Mouse (Mus musculus): Measurements from ENCODE around the gene Wnt11. TPM values are rescaled to one million over a fixed set of nuclear protein-coding genes. Genes with fewer than 3 reads are reported as not detected.

Wnt11 gene
- polyA plus RNA-seq, 1 experiment from 2014 or later, result 17.4 TPM

- H3K4me2 ChIP-seq, result no peak overlapping the region
- peaks cover 18% of the 10 kb centered on the region for H3K4me1 ChIP-seq
- no peak overlapping the region for H3K4me3 ChIP-seq
- no peak for ATAC-seq (ENCODE audit: extremely low read depth, insufficient number of reproducible peaks, low FRiP score, low TSS enrichment)
- no peaks in the 10 kb centered on the region for H3K9me3 ChIP-seq
- H3K9ac ChIP-seq, result no peak overlapping the region
- WGBS, result 70% methylated on average over 7 of the region's 7 CpGs
- no peaks in the 10 kb centered on the region for H3K27me3 ChIP-seq (replicated peaks)
- peaks cover 20% of the 10 kb centered on the region for H3K36me3 ChIP-seq
- H3K27ac ChIP-seq (replicated peaks), result no peak overlapping the region
These were observed 54.3 kb downstream of the Wnt11 start for GRCm38 (mm10) chr7:98889211-98889610.

- peaks cover 56% of the 10 kb centered on the region for H3K4me1 ChIP-seq
- peaks cover 8% of the 10 kb centered on the region for H3K36me3 ChIP-seq
- WGBS, result 83% methylated on average over 5 of the region's 5 CpGs
- H3K27ac ChIP-seq (replicated peaks), result no peak overlapping the region
- no peak overlapping the region for H3K4me3 ChIP-seq
- H3K4me2 ChIP-seq, result no peak overlapping the region
- no peaks in the 10 kb centered on the region for H3K9me3 ChIP-seq
- H3K27me3 ChIP-seq (replicated peaks), result no peaks in the 10 kb centered on the region
- no peak overlapping the region for H3K9ac ChIP-seq
- no peak for ATAC-seq (ENCODE audit: extremely low read depth, insufficient number of reproducible peaks, low FRiP score, low TSS enrichment)
These were observed 58.2 kb downstream of the Wnt11 start for GRCm38 (mm10) chr7:98893144-98893543.

- Histone ChIP-seq H3K9ac (no peak overlapping the region), H3K4me1 (peaks cover 65% of the 10 kb centered on the region), H3K9me3 (no peaks in the 10 kb centered on the region), H3K4me2 (0 out of 2 replicates have a peak overlapping the region, but pooled peaks have one; percentile 52), H3K36me3 (peaks cover 4% of the 10 kb centered on the region; the same call in 1 of the 2 replicates), H3K27ac (replicated peaks) (peak overlapping the region; percentile 78), H3K27me3 (replicated peaks) (no peaks in the 10 kb centered on the region), H3K4me3 (no peak overlapping the region)
- no peak for ATAC-seq (ENCODE audit: extremely low read depth, insufficient number of reproducible peaks, low FRiP score, low TSS enrichment)
- 78% methylated on average over 5 of the region's 5 CpGs for whole genome bisulfite sequencing
These were observed 59.4 kb downstream of the Wnt11 start for GRCm38 (mm10) chr7:98894305-98894704.

GRCm38 (mm10) chr7:98894768-98895167 is 59.9 kb downstream of the Wnt11 start:
- Histone ChIP-seq H3K4me3 (no peak overlapping the region), H3K4me1 (peaks cover 66% of the 10 kb centered on the region), H3K4me2 (peak overlapping the region; percentile 52), H3K9ac (no peak overlapping the region), H3K36me3 (peaks cover 4% of the 10 kb centered on the region; the same call in 1 of the 2 replicates), H3K9me3 (no peaks in the 10 kb centered on the region), H3K27ac (replicated peaks) (peak overlapping the region; percentile 78), H3K27me3 (replicated peaks) (no peaks in the 10 kb centered on the region)
- WGBS, result 30% methylated on average over 5 of the region's 5 CpGs
- no peak for ATAC-seq (ENCODE audit: extremely low read depth, insufficient number of reproducible peaks, low FRiP score, low TSS enrichment)

GRCm38 (mm10) chr7:98895501-98896095 is 60.7 kb downstream of the Wnt11 start:
- Histone ChIP-seq H3K27me3 (replicated peaks) (no peaks in the 10 kb centered on the region), H3K9ac (peak overlapping the region; percentile 56), H3K4me2 (peak overlapping the region; percentile 52), H3K36me3 (peaks cover 4% of the 10 kb centered on the region; the same call in 1 of the 2 replicates), H3K4me1 (peaks cover 72% of the 10 kb centered on the region), H3K27ac (replicated peaks) (peak overlapping the region; percentile 78), H3K4me3 (no peak overlapping the region), H3K9me3 (no peaks in the 10 kb centered on the region)
- no peak for ATAC-seq (ENCODE audit: extremely low read depth, insufficient number of reproducible peaks, low FRiP score, low TSS enrichment)
- WGBS, result 10% methylated on average over 10 of the region's 10 CpGs

- no peak overlapping the region for H3K4me2 ChIP-seq
- H3K4me3 ChIP-seq, result no peak overlapping the region
- H3K36me3 ChIP-seq, result peaks cover 4% of the 10 kb centered on the region; the same call in 1 of the 2 replicates
- peaks cover 69% of the 10 kb centered on the region for H3K4me1 ChIP-seq
- 0 out of 2 replicates have a peak, but pooled peaks cover 5% of the 10 kb centered on the region for H3K9me3 ChIP-seq
- no peak overlapping the region for H3K27ac ChIP-seq (replicated peaks)
- no peak overlapping the region for H3K9ac ChIP-seq
- H3K27me3 ChIP-seq (replicated peaks), result no peaks in the 10 kb centered on the region
- ATAC-seq (ENCODE audit: extremely low read depth, insufficient number of reproducible peaks, low FRiP score, low TSS enrichment), result no peak
- WGBS, result 92% methylated on average over 8 of the region's 8 CpGs
These were observed 62.4 kb downstream of the Wnt11 start for GRCm38 (mm10) chr7:98897323-98897722.

GRCm38 (mm10) chr7:98899815-98900214 is 64.9 kb downstream of the Wnt11 start:
- Histone ChIP-seq H3K4me3 (no peak overlapping the region), H3K4me2 (no peak overlapping the region), H3K9me3 (0 out of 2 replicates have a peak, but pooled peaks cover 5% of the 10 kb centered on the region), H3K9ac (no peak overlapping the region), H3K4me1 (peaks cover 75% of the 10 kb centered on the region), H3K27me3 (replicated peaks) (no peaks in the 10 kb centered on the region), H3K36me3 (peaks cover 4% of the 10 kb centered on the region; the same call in 1 of the 2 replicates), H3K27ac (replicated peaks) (peak overlapping the region; percentile 64)
- 44% methylated on average over 4 of the region's 4 CpGs for WGBS
- ATAC-seq (ENCODE audit: extremely low read depth, insufficient number of reproducible peaks, low FRiP score, low TSS enrichment), result no peak

GRCm38 (mm10) chr7:98901120-98901519 is 66.2 kb downstream of the Wnt11 start:
- H3K9ac ChIP-seq, result no peak overlapping the region
- no peak overlapping the region for H3K4me2 ChIP-seq
- no peak overlapping the region for H3K27ac ChIP-seq (replicated peaks)
- no peak for ATAC-seq (ENCODE audit: extremely low read depth, insufficient number of reproducible peaks, low FRiP score, low TSS enrichment)
- H3K27me3 ChIP-seq (replicated peaks), result no peaks in the 10 kb centered on the region
- peaks cover 74% of the 10 kb centered on the region for H3K4me1 ChIP-seq
- peaks cover 4% of the 10 kb centered on the region; the same call in 1 of the 2 replicates for H3K36me3 ChIP-seq
- 0 out of 2 replicates have a peak, but pooled peaks cover 5% of the 10 kb centered on the region for H3K9me3 ChIP-seq
- WGBS, result 92% methylated on average over 1 of the region's 1 CpGs
- H3K4me3 ChIP-seq, result no peak overlapping the region

GRCm38 (mm10) chr7:98903884-98904283 is 69.0 kb downstream of the Wnt11 start:
- Histone ChIP-seq H3K36me3 (no peaks in the 10 kb centered on the region), H3K9ac (no peak overlapping the region), H3K9me3 (0 out of 2 replicates have a peak, but pooled peaks cover 5% of the 10 kb centered on the region), H3K27ac (replicated peaks) (peak overlapping the region; percentile 20), H3K4me3 (no peak overlapping the region), H3K4me1 (peaks cover 52% of the 10 kb centered on the region), H3K27me3 (replicated peaks) (no peaks in the 10 kb centered on the region), H3K4me2 (no peak overlapping the region)
- no peak for ATAC-seq (ENCODE audit: extremely low read depth, insufficient number of reproducible peaks, low FRiP score, low TSS enrichment)
- WGBS, result 54% methylated on average over 5 of the region's 5 CpGs

Other genes with a start within 250 kb of the Wnt11 start
- gene Emsy, start 178.3 kb upstream of the Wnt11 start, polyA plus RNA-seq (2015; fragmentation: Nextera tagmentation; extraction: Ambion mirVana), result 19.2 and 21.1 TPM in 2 replicates
- gene Thap12, start 132.0 kb upstream of the Wnt11 start, polyA plus RNA-seq (2015; fragmentation: Nextera tagmentation; extraction: Ambion mirVana), result 35.5 and 35.7 TPM in 2 replicates